Mouse (Mus musculus): Measurements from ENCODE around the gene Mios.

Gene Mios

GRCm38 (mm10) chr6:8283255-8283654, 74.2 kb downstream of the Mios start:
- DNase-seq = no peak

- peak; percentile 15 for DNase-seq
Measured at GRCm38 (mm10) chr6:8285401-8285960, 76.5 kb downstream of the Mios start.
